Mouse (Mus musculus): Measurements from ENCODE around the gene Marc1. TPM values are rescaled to one million over a fixed set of nuclear protein-coding genes. Genes with fewer than 3 reads are reported as not detected.
A peak's percentile ranks its signal among the peaks of the same experiment; 100 is the strongest.

The Marc1 gene
- polyA plus RNA-seq, 1 experiment from 2014 or later = not detected

DNA sequence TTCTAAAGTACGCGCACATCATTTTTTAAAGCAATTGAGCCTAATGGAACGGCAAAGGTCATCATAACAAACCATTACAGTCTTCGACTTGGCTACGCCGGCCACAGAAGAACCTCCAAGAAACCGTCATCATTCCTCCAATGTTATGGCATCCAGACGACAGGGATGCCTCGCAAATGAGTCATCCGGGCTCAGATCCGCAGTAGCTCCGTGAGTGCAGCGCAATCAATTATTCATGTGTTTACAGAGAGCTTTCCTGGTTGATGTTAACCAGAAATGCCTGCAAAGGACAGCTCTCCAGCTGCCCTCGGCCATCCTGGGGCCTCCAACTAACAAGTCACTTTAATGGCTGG, 29.0 kb downstream of the Marc1 start:
- ATAC-seq (ENCODE audit: insufficient number of reproducible peaks, low FRiP score, low TSS enrichment, low read depth) = no peak
- Histone ChIP-seq H3K4me3 (ENCODE audit: low read depth, low read length) (no peak overlapping the region), H3K4me1 (ENCODE audit: control insufficient read depth, insufficient read depth, low read length) (no peaks in the 10 kb centered on the region), H3K36me3 (ENCODE audit: control insufficient read depth, insufficient read depth, low read length) (no peaks in the 10 kb centered on the region), H3K4me2 (ENCODE audit: low read depth, severe bottlenecking) (no peak overlapping the region), H3K27ac (replicated peaks; ENCODE audit: low read depth, low read length) (no peak overlapping the region), H3K9me3 (ENCODE audit: control insufficient read depth, low read length) (no peaks in the 10 kb centered on the region), H3K9ac (ENCODE audit: low read length) (no peak overlapping the region), H3K27me3 (ENCODE audit: control insufficient read depth, insufficient read depth, low read length) (no peaks in the 10 kb centered on the region)
- DNase-seq (ENCODE audit: low spot score) = no peak
- 21% methylated on average over 14 of the region's 14 CpGs for WGBS

DNA sequence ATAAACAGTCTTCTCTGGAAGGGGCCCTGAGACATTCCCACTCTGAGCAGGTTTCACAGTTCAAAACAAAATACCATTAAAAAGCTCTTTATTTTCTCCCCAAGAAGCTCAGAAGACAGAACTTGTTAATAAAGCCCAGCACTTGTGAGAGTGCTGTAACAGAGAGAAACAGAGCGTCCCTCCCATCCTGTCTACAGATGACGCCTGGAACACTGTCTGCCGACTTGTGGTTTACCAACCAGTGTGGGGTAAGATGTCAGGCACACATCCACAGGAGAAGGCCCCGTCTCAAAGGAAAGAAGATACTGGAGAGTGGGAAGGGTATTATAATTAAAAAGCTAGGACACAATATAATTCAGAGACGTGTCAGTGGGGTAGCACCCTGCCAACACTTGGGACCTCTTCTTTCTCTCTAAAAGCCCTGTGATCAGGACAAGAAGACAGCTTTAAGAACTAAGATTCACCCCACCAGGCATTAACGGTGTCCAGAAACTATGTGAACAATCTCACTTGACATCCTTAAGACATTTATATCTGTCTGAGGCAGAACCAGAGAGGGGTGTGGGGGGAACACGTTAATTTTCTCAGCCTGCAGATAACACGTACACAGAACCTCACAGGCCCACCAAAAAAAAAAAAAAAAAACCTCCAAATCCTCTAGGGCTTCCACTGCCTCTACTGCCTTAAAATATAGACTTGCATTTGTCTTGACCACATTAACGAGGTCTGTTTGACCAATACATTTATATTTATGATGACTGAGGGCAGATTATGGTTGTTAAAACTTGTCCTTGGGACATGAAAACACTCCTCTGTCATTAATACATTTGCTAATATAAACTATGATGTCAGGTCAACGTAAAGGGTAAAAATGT, 29.6 kb downstream of the Marc1 start:
- 47% methylated on average over 10 of the region's 10 CpGs for WGBS
- H3K9me3 ChIP-seq (ENCODE audit: control insufficient read depth, low read length) = no peaks in the 10 kb centered on the region
- no peaks in the 10 kb centered on the region for H3K27me3 ChIP-seq (ENCODE audit: control insufficient read depth, insufficient read depth, low read length)
- no peak for ATAC-seq (ENCODE audit: insufficient number of reproducible peaks, low FRiP score, low TSS enrichment, low read depth)
- H3K4me2 ChIP-seq (ENCODE audit: low read depth, severe bottlenecking) = no peak overlapping the region
- H3K4me1 ChIP-seq (ENCODE audit: control insufficient read depth, insufficient read depth, low read length) = no peaks in the 10 kb centered on the region
- no peak for DNase-seq (ENCODE audit: low spot score)
- no peak overlapping the region for H3K9ac ChIP-seq (ENCODE audit: low read length)
- H3K4me3 ChIP-seq (ENCODE audit: low read depth, low read length) = no peak overlapping the region
- H3K27ac ChIP-seq (replicated peaks; ENCODE audit: low read depth, low read length) = no peak overlapping the region
- no peaks in the 10 kb centered on the region for H3K36me3 ChIP-seq (ENCODE audit: control insufficient read depth, insufficient read depth, low read length)

DNA sequence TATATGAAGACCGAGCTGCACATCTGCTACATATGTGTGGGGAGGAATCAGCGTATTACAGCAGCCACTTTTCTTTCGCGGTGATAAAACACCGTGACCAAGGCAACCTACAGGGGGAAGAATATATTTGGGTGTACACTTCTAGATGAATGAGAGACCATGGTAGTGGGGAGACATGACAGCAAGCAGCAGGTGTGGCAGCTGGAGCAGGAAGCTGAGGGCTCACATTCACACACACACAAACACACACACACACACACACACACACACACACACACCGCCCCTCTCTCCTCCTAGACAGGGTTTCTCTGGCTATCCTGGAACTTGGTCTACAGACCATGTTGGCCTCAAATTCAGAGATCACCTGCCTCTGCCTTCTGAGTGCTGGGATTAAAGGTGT, 33.0 kb downstream of the Marc1 start:
- no peak overlapping the region for H3K4me3 ChIP-seq (ENCODE audit: low read depth, low read length)
- no peak for ATAC-seq (ENCODE audit: insufficient number of reproducible peaks, low FRiP score, low TSS enrichment, low read depth)

DNA sequence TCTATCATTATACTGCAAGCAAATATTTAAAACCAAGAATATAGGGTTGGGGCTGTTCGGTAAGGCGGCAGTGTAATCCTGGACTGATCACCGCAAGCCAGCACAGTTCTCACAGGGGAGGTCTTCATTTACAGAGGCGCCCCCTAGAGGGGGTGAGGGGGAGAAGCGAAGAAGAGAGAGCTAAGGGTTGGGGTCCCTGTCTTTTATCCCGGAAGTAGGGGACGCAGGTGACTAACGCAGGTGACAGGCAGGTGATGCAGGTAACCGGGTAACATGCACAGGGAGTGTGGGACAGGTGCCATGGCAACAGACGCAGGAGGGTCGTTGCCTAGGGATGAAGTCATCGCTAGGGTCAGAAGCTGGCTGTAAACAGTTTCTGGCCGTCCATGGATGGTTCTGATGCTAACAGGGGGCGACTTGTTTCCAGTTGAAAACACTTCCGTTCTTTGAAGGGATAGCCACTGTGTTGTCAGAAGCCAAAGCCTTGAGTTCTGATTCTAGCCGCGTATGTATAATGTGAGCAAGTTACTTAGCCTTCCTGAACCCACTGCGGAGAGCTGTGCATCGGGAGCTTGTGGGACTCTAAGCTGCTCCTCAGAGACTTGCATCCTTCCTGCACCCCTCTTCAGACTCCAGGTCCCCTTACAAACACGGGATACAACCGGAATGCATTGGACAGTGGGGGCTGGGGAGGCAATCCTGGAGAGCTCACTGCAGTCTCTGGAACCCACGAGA, 33.9 kb downstream of the Marc1 start:
- WGBS = 32% methylated on average over 22 of the region's 22 CpGs

More for the DNA sequence above, 33.0 kb downstream of the Marc1 start:
- H3K27me3 ChIP-seq (ENCODE audit: control insufficient read depth, insufficient read depth, low read length) = no peaks in the 10 kb centered on the region
- no peak for DNase-seq (ENCODE audit: low spot score)
- H3K36me3 ChIP-seq (ENCODE audit: control insufficient read depth, insufficient read depth, low read length) = no peaks in the 10 kb centered on the region
- H3K9ac ChIP-seq (ENCODE audit: low read length) = no peak overlapping the region
- H3K27ac ChIP-seq (replicated peaks; ENCODE audit: low read depth, low read length) = no peak overlapping the region
- WGBS = 93% methylated on average over 6 of the region's 6 CpGs
- H3K4me2 ChIP-seq (ENCODE audit: low read depth, severe bottlenecking) = no peak overlapping the region
- H3K9me3 ChIP-seq (ENCODE audit: control insufficient read depth, low read length) = no peaks in the 10 kb centered on the region
- no peaks in the 10 kb centered on the region for H3K4me1 ChIP-seq (ENCODE audit: control insufficient read depth, insufficient read depth, low read length)

DNA sequence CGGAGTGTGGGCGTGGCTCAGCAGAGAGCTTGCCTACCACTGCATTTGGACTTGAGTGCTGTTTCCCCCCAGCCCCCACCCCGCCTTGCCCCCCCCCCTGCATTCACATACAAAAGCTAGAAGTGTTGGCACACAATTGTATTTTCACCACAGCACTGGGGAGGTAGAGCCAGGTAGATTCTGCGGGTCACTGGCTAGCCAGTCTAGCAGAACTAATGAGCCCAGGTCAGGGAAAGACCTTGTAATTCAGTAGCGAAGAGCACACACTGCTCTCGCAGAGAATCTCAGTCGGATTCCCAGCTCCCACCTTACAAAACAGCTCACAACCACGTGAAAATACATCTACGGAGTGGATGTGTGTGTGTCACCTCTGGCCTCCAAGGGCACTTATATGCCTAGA, 35.8 kb downstream of the Marc1 start:
- no peak for DNase-seq (ENCODE audit: low spot score)
- 62% methylated on average over 9 of the region's 9 CpGs for WGBS
- Histone ChIP-seq H3K9ac (ENCODE audit: low read length) (no peak overlapping the region), H3K4me3 (ENCODE audit: low read depth, low read length) (no peak overlapping the region), H3K4me2 (ENCODE audit: low read depth, severe bottlenecking) (no peak overlapping the region), H3K27ac (replicated peaks; ENCODE audit: low read depth, low read length) (no peak overlapping the region), H3K27me3 (ENCODE audit: control insufficient read depth, insufficient read depth, low read length) (no peaks in the 10 kb centered on the region), H3K4me1 (ENCODE audit: control insufficient read depth, insufficient read depth, low read length) (no peaks in the 10 kb centered on the region), H3K9me3 (ENCODE audit: control insufficient read depth, low read length) (no peaks in the 10 kb centered on the region), H3K36me3 (ENCODE audit: control insufficient read depth, insufficient read depth, low read length) (no peaks in the 10 kb centered on the region)
- no peak for ATAC-seq (ENCODE audit: insufficient number of reproducible peaks, low FRiP score, low TSS enrichment, low read depth)

More for the DNA sequence above, 33.9 kb downstream of the Marc1 start:
- Histone ChIP-seq H3K9me3 (ENCODE audit: control insufficient read depth, low read length) (no peaks in the 10 kb centered on the region), H3K27ac (replicated peaks; ENCODE audit: low read depth, low read length) (no peak overlapping the region), H3K4me3 (ENCODE audit: low read depth, low read length) (no peak overlapping the region), H3K36me3 (ENCODE audit: control insufficient read depth, insufficient read depth, low read length) (no peaks in the 10 kb centered on the region), H3K27me3 (ENCODE audit: control insufficient read depth, insufficient read depth, low read length) (no peaks in the 10 kb centered on the region), H3K4me1 (ENCODE audit: control insufficient read depth, insufficient read depth, low read length) (no peaks in the 10 kb centered on the region), H3K9ac (ENCODE audit: low read length) (no peak overlapping the region), H3K4me2 (ENCODE audit: low read depth, severe bottlenecking) (no peak overlapping the region)
- no peak for DNase-seq (ENCODE audit: low spot score)
- no peak for ATAC-seq (ENCODE audit: insufficient number of reproducible peaks, low FRiP score, low TSS enrichment, low read depth)

DNA sequence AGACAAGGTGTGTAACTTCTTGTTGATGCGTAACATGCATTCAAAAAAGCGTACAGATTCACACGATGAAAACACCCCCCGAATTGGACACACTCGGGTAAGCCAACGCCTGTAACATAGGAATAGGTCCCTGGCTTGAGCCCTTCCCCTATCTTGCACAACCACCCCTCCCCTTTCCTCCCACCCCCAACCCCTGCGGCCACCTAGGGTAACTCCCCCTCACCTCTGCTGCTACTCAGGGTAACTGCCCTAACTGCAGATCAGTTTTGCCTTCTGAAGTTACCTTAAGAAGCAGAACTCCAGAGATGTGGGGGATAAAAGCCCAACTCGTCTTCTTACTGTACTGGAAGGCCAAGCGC, 39.2 kb downstream of the Marc1 start:
- Histone ChIP-seq H3K4me3 (ENCODE audit: low read depth, low read length) (no peak overlapping the region), H3K9ac (ENCODE audit: low read length) (no peak overlapping the region), H3K27ac (replicated peaks; ENCODE audit: low read depth, low read length) (no peak overlapping the region), H3K36me3 (ENCODE audit: control insufficient read depth, insufficient read depth, low read length) (no peaks in the 10 kb centered on the region), H3K4me2 (ENCODE audit: low read depth, severe bottlenecking) (peak overlapping the region; percentile 30; the same call in 1 of the 2 replicates), H3K9me3 (ENCODE audit: control insufficient read depth, low read length) (no peaks in the 10 kb centered on the region), H3K4me1 (ENCODE audit: control insufficient read depth, insufficient read depth, low read length) (no peaks in the 10 kb centered on the region), H3K27me3 (ENCODE audit: control insufficient read depth, insufficient read depth, low read length) (no peaks in the 10 kb centered on the region)
- DNase-seq (ENCODE audit: low spot score) (no peak), ATAC-seq (ENCODE audit: insufficient number of reproducible peaks, low FRiP score, low TSS enrichment, low read depth) (no peak)
- 10% methylated on average over 9 of the region's 9 CpGs for WGBS

- H3K9me3 ChIP-seq (ENCODE audit: control insufficient read depth, low read length) = no peaks in the 10 kb centered on the region
- ATAC-seq (ENCODE audit: insufficient number of reproducible peaks, low FRiP score, low TSS enrichment, low read depth) (peak; percentile 51; the same call in 1 of the 2 replicates), DNase-seq (ENCODE audit: low spot score) (peak; percentile 93)
- H3K36me3 ChIP-seq (ENCODE audit: control insufficient read depth, insufficient read depth, low read length) = no peaks in the 10 kb centered on the region
- H3K4me3 ChIP-seq (ENCODE audit: low read depth, low read length) = no peak overlapping the region
- no peaks in the 10 kb centered on the region for H3K4me1 ChIP-seq (ENCODE audit: control insufficient read depth, insufficient read depth, low read length)
- no peak overlapping the region for H3K27ac ChIP-seq (replicated peaks; ENCODE audit: low read depth, low read length)
- H3K9ac ChIP-seq (ENCODE audit: low read length) = no peak overlapping the region
- WGBS = 23% methylated on average over 18 of the region's 18 CpGs
- H3K27me3 ChIP-seq (ENCODE audit: control insufficient read depth, insufficient read depth, low read length) = no peaks in the 10 kb centered on the region
- H3K4me2 ChIP-seq (ENCODE audit: low read depth, severe bottlenecking) = peak overlapping the region; percentile 30; the same call in 1 of the 2 replicates
Observed at GRCm38 (mm10) chr1:184771202-184771890, 39.8 kb downstream of the Marc1 start.

DNA sequence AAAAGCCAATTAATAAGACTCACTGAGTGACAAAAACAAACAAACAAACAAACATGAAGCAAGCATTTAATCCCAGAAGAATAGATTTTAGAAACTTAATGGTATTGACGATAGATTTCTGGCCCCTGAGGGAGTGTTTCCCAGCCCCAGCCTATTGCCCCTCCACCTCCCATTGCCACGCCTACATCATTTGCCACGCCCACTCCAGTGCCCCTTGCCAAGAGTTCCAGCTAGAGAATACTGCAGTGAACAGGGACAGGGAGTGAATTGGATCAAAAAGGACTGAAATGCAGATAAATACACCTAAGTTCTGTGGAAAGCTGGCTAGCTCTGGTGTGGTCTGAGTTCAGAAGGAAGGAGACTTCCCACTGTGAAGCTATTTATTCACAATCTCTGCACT, 47.2 kb downstream of the Marc1 start:
- no peak for DNase-seq (ENCODE audit: low spot score)
- H3K27me3 ChIP-seq (ENCODE audit: control insufficient read depth, insufficient read depth, low read length) = no peaks in the 10 kb centered on the region
- ATAC-seq (ENCODE audit: insufficient number of reproducible peaks, low FRiP score, low TSS enrichment, low read depth) = no peak
- H3K4me2 ChIP-seq (ENCODE audit: low read depth, severe bottlenecking) = no peak overlapping the region
- 46% methylated on average over 3 of the region's 3 CpGs for WGBS
- no peaks in the 10 kb centered on the region for H3K36me3 ChIP-seq (ENCODE audit: control insufficient read depth, insufficient read depth, low read length)
- no peak overlapping the region for H3K4me3 ChIP-seq (ENCODE audit: low read depth, low read length)
- no peak overlapping the region for H3K9ac ChIP-seq (ENCODE audit: low read length)
- H3K9me3 ChIP-seq (ENCODE audit: control insufficient read depth, low read length) = no peaks in the 10 kb centered on the region
- no peak overlapping the region for H3K27ac ChIP-seq (replicated peaks; ENCODE audit: low read depth, low read length)
- no peaks in the 10 kb centered on the region for H3K4me1 ChIP-seq (ENCODE audit: control insufficient read depth, insufficient read depth, low read length)
